Mouse (Mus musculus) ES-Bruce4 (cell line): ENCODE data around the gene Bloc1s5. TPM values are rescaled to one million over a fixed set of nuclear protein-coding genes. Genes with fewer than 3 reads are reported as not detected.

ENCODE experiments used
- H3K27ac ChIP-seq: 2 replicates; pipeline ENCODE4 v1.5.1; 2012; ENCODE audit warnings: low read length, inconsistent platforms; ENCODE audit not compliant: insufficient read depth
- H3K27me3 ChIP-seq: 2 replicates; pipeline ENCODE4 v1.6.1; 2012; ENCODE audit warnings: mild to moderate bottlenecking, low read length, inconsistent platforms; ENCODE audit not compliant: control insufficient read depth, poor library complexity, insufficient read depth, severe bottlenecking
- H3K36me3 ChIP-seq: 2 replicates; pipeline ENCODE4 v1.6.1; 2012; ENCODE audit warnings: inconsistent platforms, mild to moderate bottlenecking, low read length, moderate library complexity; ENCODE audit not compliant: control insufficient read depth, poor library complexity, insufficient read depth, severe bottlenecking
- H3K4me1 ChIP-seq: one replicate; pipeline ENCODE4 v1.8.1; 2011; ENCODE audit warnings: low read length; ENCODE audit not compliant: control insufficient read depth, insufficient read depth
- H3K4me3 ChIP-seq: 2 replicates; pipeline ENCODE4 v1.5.1; 2011; ENCODE audit warnings: low read depth, mild to moderate bottlenecking, low read length
- H3K9ac ChIP-seq: 2 replicates; pipeline ENCODE4 v1.6.1; 2012; ENCODE audit warnings: low read depth, mild to moderate bottlenecking, inconsistent platforms; ENCODE audit not compliant: poor library complexity, severe bottlenecking
- H3K9me3 ChIP-seq: replicated peaks from 2 replicates; pipeline ENCODE4 v1.6.1; 2012; ENCODE audit warnings: mild to moderate bottlenecking, low read length, inconsistent platforms; ENCODE audit not compliant: control insufficient read depth, poor library complexity, insufficient read depth, severe bottlenecking
- CTCF ChIP-seq: IDR thresholded peaks from one replicate; pipeline ENCODE4 v1.8.1; 2011; ENCODE audit warnings: low read depth, low read length
- EP300 ChIP-seq: IDR thresholded peaks from 2 replicates; pipeline ENCODE4 v1.6.1; 2011; ENCODE audit warnings: low read depth, low read length; ENCODE audit not compliant: insufficient read depth
- POLR2A ChIP-seq: IDR thresholded peaks from one replicate; pipeline ENCODE4 v1.8.1; 2011; ENCODE audit warnings: low read length; ENCODE audit not compliant: insufficient read depth
- polyA plus RNA-seq: library from polyadenylated mRNA; stranded (reverse); fragments of >200 nt; gene quantifications from 2 replicates; pipeline ENCODE4 v1.2.4, GENCODE M21; 2011; ENCODE audit warnings: low read depth; ENCODE audit not compliant: missing spikeins, insufficient read depth, insufficient read length

Bloc1s5 gene
- polyA plus RNA-seq, 1 experiment, result 5.1 TPM

DNA sequence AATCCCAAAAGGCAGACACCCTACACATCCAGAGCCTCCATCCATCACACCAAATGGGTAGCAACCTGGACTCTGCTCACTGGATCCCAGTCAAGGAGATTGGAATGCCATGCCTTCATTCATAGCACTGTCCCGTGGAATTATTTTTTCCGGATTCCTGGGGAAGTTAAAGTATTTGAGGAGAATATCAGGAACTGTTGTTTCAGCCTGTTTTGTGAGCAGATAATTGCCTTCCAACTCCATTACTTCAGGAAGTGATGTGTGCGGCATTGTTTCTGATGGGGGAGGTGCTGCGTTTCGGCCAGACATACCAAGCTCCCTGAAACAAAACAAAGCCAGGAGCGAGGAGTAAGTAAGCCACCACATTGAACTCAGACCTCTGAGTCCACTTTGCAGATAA is 41.8 kb downstream of the Bloc1s5 start:
- no peak overlapping the region for H3K4me3 ChIP-seq
- H3K4me1 ChIP-seq, result no peaks in the 10 kb centered on the region
- H3K36me3 ChIP-seq, result no peaks in the 10 kb centered on the region
- H3K27ac ChIP-seq, result no peak overlapping the region
- no peaks in the 10 kb centered on the region for H3K9me3 ChIP-seq
- no peak overlapping the region for H3K9ac ChIP-seq
- H3K27me3 ChIP-seq, result no peaks in the 10 kb centered on the region
- no peak for TF ChIP-seq CTCF
- TF ChIP-seq POLR2A, result no peak
- no peak for TF ChIP-seq EP300

- Histone ChIP-seq H3K27me3 (no peaks in the 10 kb centered on the region), H3K4me1 (no peaks in the 10 kb centered on the region), H3K9ac (no peak overlapping the region), H3K4me3 (no peak overlapping the region), H3K27ac (no peak overlapping the region), H3K36me3 (no peaks in the 10 kb centered on the region), H3K9me3 (no peaks in the 10 kb centered on the region)
- TF ChIP-seq CTCF (no peak), POLR2A (no peak), EP300 (no peak)
Observed at GRCm38 (mm10) chr13:38587350-38587749, 47.6 kb downstream of the Bloc1s5 start.

DNA sequence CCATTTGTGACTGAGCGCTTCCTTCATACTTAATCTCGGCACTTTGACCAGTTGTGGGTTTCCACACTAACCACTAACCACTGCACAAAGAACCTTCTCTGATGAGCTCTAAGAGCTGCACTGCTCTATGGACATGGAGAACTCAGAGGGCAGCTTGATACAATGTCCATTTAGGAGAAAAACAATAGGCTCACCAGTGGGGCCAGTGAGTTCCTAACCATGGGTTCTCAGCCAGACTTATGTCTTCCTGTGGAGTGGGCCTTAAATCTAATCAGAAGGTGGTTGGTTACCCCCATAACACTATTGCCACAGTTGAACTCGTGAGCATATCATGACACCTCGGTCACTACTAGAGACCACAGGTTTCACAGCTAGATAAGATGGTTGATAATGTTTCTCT is 48.5 kb downstream of the Bloc1s5 start:
- Histone ChIP-seq H3K27me3 (no peaks in the 10 kb centered on the region), H3K4me3 (no peak overlapping the region), H3K9ac (no peak overlapping the region), H3K27ac (no peak overlapping the region), H3K9me3 (no peaks in the 10 kb centered on the region), H3K36me3 (no peaks in the 10 kb centered on the region), H3K4me1 (no peaks in the 10 kb centered on the region)
- TF ChIP-seq CTCF, result no peak

- TF ChIP-seq POLR2A, result no peak
- TF ChIP-seq EP300, result no peak
- TF ChIP-seq CTCF, result no peak
- H3K9ac ChIP-seq, result no peak overlapping the region
- H3K27me3 ChIP-seq, result no peaks in the 10 kb centered on the region
- H3K4me1 ChIP-seq, result no peaks in the 10 kb centered on the region
- no peaks in the 10 kb centered on the region for H3K36me3 ChIP-seq
- no peak overlapping the region for H3K4me3 ChIP-seq
- H3K9me3 ChIP-seq, result no peaks in the 10 kb centered on the region
- H3K27ac ChIP-seq, result no peak overlapping the region
Observed at GRCm38 (mm10) chr13:38582768-38583167, 52.1 kb downstream of the Bloc1s5 start.

DNA sequence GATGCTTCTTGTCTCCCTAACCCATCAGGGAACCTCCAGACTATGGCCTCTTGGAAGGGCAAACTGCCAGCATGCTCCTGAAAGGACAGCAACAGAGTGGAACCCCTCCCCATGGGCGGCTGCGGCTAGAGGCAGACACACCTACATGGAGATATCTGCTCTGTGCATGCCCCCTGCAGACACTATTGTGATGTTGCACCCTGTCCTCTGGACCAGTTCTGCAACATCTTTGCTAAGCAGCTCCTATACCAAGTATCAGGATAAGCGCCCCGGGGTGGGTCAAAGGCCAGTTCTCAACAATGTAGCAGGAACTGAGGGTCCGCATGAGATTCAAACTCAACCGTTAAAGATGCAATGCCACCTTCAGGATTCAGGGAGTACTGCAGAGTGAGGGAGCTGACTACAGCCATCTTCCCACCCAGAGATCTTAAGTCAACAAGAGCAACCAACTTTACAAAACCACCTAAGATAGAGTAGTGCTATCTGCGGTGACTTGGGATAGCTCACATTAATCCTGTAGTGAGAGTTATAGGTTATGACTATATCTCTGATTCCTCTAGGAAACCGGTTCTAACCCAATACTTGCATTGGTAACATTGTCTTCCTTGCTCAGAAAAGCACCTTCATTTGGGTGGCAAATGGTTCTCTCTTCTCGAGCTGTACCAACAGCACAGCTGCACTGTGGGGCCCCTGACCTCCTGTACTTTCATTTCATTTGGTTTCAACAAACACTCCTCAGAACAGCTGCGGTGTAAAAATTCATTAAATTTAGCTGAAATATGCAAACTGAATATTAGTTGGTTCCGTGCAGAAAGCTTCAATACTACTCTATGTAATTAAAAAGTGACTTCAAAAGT is 54.1 kb downstream of the Bloc1s5 start:
- no peak overlapping the region for H3K9ac ChIP-seq
- TF ChIP-seq CTCF, result peak; percentile 52
- no peak for TF ChIP-seq EP300

DNA sequence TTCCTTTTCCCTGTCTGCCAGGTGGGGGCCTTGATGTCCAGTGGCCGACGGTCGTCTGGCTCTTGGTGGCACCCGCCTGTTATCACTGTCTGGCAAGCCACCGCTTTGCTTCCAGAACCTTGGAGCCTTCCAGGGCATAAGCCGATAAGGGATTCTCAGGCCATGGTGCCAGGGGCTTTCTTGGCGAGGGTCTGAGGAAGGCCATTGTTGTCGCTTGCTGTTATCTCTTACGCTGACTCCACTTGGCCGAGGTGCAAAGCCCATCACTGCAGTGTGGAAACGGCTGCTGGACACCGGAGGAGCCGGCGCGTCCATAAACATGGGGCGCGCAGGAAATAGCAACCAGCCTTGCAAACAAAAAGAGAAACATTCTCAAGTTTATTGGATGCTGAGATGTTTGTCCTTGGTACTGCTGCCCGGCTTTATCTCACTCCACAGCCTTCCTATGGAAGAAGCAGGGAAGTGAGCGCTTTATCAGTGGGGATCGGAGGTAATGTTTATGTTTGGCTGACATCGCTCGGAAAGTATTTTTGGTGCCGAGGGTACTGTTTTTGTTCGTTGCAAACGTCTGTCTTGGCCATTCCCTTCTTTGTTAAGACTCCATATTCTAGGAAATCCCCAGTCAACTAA is 54.8 kb downstream of the Bloc1s5 start:
- TF ChIP-seq CTCF, result no peak
- no peak for TF ChIP-seq EP300
- no peak for TF ChIP-seq POLR2A
- H3K9me3 ChIP-seq, result no peaks in the 10 kb centered on the region
- no peaks in the 10 kb centered on the region for H3K4me1 ChIP-seq
- no peak overlapping the region for H3K4me3 ChIP-seq
- no peak overlapping the region for H3K27ac ChIP-seq
- no peak overlapping the region for H3K9ac ChIP-seq
- no peaks in the 10 kb centered on the region for H3K27me3 ChIP-seq
- H3K36me3 ChIP-seq, result no peaks in the 10 kb centered on the region

More for the DNA sequence above, 54.1 kb downstream of the Bloc1s5 start:
- H3K4me1 ChIP-seq, result no peaks in the 10 kb centered on the region
- no peaks in the 10 kb centered on the region for H3K36me3 ChIP-seq
- no peaks in the 10 kb centered on the region for H3K27me3 ChIP-seq
- no peak overlapping the region for H3K27ac ChIP-seq
- H3K9me3 ChIP-seq, result no peaks in the 10 kb centered on the region
- no peak overlapping the region for H3K4me3 ChIP-seq
